Mouse (Mus musculus) urinary bladder, adult 18-20 months (tissue): ENCODE measurements around the gene Tspan17.
"Not testable (repeated sequence)": the region's sequence is repeated elsewhere in the genome, so short reads cannot be mapped to it uniquely, and the experiment has no call there.

Experiments
- DNase-seq, 2 experiments: peaks; one replicate each; pipeline ENCODE4 v3.0.0; 2022; ENCODE audit warnings: low spot score in 2 of 2, mixed read lengths in 2 of 2

Gene Tspan17

DNA sequence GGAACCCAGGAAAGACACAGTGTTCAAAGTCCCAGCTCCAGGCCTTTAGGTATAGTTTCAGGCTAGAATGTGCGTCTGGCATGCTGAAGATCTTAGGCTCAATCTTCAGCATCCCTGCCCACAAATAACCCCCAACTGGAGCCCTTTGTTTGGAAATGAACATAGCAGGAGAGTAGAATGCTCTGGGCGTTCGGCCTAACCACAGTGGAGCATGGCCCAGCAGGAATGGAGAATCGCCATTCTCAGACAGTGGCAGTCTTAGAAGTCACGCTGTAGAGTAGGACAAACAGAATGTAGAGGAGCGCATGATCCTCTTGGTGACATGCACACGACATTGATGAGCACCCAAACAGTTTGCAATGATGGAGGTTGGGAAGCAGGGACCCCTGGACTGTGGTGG is 28.3 kb upstream of the Tspan17 start:
- DNase-seq, result no peak

DNA sequence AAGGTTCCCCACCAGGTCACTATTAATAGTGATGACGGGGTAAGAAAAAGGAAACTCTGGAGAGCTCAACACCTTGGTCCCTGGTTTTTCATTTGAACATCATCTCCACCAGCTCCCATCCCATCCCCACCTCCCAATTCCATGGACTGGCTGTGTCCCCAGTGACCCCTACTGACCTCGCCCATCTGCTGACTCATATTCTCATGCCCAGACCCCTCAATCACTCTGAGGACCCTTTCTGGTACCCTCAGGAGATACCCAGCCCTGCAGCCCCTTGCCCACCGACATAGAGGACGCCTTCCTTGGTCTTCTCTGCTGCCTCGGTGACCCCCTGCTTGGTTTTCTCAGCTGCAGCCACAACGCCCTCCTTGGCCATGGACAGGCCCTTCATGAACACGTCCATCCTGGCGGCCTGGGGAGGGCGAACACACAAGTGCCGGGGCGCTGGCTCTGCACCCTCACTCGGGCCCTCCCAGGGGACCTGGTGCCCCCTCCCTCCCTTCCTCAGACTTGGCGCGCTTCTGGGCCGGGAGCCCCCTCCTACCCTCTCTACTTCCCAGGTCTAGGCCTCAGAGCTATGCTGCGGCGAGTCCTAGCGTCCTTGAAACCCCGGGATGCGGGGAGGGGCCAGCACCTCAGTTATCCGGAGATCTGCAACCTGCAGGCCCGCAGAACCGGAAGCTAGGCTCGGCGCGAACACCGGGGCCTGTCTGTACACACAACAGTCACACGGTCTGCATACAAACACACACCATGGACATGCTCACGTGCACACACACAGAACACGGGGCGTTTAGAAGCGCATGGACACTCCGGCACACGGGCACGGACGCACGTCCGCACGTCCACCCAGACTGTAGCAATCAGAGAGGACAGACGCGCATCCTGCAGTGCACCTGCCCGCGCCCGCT is 23.6 kb upstream of the Tspan17 start:
- DNase-seq, result no peak

DNA sequence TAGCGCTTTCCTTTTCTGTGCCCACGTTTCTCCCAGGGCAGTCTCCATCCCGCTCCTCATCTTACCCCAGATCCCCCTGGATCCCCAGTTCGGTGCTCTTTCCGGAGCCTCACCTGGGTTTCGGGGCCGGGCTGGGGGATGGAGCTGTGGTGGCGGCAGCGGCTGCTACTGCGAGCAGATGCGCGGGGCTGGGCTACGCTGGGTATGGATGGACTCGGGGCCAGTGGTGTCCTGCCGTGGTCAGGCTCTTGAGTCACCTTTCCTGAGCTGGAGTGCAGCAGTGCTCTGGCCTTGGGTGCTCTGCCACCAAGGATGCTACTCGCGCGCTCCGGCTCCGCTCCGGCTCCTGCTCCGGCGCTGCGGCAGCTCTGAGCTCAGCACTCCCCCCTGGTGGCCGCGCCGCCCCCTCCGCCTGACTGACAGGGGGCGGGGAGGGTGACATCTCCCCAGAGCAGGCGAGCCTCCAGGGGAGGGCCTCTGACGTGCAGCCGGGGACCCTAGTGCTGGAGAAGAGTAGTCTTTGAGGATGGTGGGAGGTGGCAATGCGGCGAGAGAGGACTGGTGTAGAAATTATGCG is 22.9 kb upstream of the Tspan17 start, which contains the start of gene Sncb:
Gene Sncb, minus strand, starts transcription at position 404 of the 577 bp plus-strand sequence.
- DNase-seq, result no peak

DNA sequence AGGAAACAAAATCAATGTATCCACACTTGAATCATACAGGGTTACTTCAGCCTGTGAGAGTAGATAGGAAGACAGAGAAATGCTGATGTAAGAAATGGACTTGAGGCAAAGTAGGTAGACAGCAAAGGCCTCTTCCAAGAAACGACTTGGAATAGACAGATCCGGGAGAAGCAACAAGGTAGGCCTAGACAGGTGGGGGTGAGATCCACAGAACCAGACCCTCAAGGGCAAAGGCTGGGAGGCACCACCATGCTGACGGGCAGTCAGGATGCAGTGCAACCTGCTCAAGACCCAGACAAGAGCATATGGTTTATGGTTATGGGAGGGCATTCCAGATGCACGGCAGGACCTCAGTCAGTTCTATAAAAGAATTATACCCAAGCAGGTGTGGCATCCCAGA is 22.2 kb upstream of the Tspan17 start:
- DNase-seq, result no peak

DNA sequence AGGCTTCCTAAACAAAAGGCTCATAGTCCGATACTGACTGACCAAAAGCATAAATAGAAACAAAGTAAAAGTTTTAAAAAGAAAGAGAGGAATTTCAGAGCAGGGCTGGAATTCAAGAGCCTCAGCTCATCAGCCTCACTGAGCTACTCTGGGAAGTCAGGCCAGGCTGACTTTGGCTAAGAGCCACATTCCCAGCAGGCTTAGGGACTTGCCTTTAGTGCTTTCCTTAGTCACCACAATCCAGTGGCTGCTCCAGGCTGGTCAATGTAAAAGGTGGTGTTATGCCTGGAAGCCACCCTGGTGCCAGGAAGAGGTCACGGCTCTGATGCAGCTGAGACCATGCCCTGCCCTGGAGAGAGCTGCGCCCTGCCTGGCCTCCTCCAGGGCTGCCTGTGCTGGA is 8.6 kb upstream of the Tspan17 start:
- no peak for DNase-seq

DNA sequence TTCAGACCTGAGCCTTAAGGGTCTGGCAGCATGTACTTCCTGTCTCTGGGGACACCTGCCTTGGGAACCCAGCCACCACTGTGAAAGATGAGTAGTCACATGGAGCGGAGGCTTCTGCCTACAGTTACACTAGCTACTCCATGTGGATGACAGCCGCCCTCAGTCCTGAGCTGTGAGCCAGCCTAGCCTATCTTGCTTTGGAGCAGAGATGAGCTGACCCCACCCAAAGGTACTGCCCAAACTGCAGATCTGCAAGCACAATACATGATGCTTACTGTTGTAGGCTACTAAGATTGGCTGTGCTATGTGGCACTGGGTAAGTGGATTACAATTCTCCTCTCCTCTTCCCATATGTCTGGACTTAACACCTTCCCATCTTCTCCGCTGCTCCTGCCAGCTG is 8.1 kb upstream of the Tspan17 start:
- no peak for DNase-seq

DNA sequence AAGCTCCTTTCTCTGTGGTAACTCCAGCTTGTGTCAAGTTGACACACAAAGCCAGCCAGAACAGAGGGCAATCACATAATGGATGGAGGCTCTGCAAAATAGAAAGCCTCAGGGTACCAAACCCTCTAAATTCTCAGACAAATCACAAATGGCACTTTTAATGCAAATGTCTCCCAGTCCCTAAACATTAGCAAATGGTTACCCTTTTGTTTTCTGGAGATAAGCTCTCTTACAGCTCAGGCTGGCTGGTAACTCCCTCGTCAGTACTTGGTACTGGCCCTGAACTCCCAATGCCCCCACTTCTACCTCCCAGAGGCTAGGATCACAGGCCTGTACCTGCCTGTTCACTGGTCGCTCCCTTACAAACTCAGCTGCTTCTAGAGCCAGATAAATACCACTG is 5.9 kb upstream of the Tspan17 start:
- no peak for DNase-seq

DNA sequence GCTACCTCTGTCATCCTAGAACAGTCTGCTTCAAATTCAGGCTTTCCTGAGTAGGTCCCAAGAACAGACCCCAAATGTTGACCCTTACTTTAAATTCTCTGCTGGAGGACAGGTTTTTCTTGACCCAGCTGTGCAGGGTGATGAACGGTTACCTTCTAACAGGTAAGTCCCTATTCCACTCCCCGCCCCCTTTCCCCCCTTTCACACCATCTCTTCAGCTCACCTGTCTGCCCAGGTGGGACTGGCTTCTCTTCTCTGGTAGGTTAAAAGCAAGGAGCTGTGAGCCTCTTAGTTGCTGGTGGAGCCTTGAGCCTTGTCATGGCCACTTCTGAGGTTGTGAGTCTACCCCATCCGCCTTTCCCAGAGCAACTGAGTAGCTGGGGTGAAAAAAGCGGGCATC is 5.5 kb upstream of the Tspan17 start, which contains the start of gene Eif4e1b:
Gene Eif4e1b, plus strand, starts transcription at position 301 of the 400 bp plus-strand sequence.
- no peak for DNase-seq

DNA sequence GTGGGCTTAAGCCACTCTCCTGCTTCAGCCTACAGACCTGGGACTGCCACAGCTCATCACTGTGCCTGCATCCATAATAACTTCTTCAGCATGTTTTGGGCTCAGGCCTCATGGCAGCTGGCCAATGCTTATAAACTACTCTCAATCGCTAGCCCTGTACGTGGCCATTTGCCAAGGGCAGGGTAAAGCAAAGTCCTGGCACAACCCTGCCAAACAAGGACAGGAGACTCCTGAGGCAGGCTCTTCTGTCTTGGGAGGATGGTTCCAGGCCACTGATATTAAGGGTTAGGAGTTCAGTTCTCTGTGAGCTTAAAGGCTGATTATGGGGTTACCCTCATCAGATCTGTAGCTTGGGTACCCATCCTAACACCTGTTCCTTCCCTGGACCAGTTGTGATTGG is 1.6 kb upstream of the Tspan17 start:
- not testable (repeated sequence) for DNase-seq

DNA sequence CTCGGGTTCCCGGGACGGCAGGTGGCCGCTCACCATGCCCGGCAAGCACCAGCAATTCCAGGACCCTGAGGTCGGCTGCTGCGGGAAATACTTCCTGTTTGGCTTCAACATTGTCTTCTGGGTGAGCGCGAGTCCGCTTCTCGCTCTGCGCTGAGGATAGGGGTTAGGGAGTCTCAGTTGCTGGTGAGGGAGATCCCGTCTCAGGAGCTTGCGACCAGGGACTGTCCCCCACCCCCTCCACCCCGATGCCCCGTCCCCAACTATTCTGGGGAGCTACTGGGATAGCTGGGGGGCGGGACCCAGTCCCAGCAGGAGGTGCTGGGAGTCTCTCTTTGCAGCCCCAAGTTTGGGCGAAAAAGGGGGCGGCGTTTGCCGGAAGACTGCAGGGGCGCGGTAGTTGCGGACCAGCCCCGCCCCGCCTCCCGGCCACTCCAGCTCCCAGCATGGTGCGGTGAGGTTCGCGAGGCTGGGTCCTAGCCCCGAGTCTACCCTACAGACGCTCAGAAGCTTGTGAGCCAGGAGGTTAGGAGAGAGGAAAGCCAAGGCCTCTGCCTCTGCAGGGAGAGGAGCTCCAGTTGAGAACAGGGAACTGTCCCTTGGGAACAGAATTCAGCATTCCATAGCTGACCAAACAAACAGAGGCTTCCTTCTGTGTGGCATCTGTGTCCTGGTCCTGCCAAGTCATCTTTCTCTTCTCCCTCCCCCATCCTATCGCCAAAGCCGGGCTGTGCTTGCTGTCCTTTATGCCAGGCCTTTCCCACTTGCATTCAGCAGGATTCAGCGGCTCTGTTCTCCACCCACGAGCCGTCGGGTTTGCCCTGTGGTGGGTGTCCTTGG is 602 bp downstream of the Tspan17 start:
- DNase-seq, result peak; percentile 37 to 39

DNA sequence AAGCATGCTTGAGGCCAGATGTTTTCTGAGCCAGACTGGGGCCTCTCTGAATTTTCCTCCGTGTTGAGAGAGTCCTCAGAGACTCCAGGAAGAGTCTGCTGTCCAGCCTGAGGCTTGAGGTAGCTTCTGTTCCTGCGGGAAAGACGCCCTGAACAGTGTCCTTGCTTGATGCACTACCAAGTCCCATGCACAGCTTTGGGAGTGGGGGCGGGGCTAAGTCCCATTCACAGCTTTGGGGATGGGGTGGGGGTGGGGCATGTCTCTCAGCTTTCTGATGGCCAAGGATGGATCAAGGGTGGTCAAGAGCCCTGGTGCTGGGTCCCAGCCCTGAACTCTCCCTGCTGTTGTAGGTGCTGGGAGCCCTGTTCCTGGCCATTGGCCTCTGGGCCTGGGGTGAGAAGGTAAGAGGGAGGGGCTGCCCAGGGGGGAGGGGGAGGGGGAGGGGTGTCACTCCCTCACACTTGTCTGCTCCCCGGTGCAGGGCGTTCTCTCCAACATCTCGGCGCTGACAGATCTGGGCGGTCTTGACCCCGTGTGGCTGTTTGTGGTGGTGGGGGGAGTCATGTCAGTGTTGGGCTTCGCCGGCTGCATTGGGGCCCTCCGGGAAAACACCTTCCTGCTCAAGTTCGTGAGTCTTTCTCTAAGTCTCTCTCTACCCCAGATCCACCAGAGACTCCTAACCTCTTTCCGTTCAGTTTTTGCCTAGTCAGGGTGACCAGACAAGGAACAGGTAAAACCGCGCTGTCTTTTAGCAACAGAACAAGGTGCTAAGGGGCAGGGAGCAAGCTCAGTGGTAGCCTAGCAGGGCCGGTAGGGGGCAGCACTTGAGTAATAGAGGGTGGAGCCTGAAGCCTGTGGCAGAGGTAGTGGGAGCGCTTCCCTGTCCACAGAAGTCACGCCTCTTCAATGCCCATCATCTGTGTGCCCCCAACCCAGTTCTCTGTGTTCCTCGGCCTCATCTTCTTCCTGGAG is 3.4 kb downstream of the Tspan17 start:
- no peak for DNase-seq

DNA sequence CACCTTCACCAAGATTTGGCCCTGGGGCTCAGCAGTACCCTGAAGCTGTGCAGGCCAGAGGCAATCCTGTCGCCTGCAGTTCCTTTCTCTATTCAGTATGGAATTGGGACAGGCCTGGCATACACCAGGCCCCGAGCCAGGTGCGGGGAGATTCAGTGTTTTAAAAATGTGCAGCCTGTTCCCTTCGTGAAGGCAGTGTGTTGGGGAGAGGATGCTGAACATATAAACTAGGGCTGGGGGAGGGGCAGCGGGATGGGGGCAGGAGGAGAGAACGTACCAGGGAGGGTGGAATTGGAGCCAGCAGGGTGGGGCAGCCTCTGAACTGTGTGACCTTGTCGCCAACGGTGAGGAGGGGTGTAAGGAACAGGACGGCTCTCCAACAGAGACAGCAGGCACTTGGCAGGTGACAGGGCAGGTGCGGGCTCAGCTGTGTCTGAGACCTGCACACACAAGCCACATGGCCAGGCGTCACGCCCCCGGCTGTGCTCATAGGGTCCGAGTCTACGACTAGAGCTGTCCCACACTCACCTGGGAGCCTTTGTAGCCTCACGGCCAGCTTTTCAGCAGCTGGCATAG is 4.9 kb downstream of the Tspan17 start:
- no peak for DNase-seq

DNA sequence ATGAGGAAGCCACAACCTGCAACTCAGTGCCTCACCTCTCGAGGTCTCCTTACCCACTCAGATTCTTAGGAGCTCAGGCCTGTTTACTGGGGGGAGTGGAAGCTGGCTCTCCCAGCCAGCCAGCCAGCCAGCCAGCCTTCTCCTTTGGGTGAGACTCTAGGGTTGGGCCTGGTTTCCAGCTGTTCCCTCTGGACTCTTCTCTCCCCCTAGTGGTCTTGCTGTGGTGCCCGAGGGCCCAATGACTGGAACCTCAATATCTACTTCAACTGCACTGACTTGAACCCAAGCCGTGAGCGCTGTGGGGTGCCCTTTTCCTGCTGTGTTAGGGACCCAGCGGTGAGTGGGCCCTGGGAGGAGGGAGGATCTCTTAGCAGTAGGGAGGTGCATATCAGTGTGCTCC is 5.7 kb downstream of the Tspan17 start:
- DNase-seq, result no peak

DNA sequence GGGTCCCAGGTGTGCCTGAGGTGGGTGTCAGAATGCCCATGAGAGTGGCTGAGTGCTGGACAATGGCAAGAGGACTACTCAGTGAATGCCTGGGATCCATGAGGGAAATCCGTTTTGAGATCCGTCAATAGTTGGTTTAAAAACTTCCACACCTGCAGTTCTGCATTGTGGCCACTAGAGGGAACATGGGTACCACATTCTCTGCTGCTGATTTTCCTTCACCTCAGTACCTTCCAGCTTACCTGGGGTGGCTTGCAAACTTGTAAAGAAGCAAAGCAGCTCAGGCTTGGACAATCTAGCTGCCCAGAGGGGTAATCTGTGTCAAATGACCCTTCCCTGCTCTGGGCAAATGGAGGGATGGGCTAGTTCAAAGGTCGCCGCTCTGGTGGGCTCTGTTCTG is 8.2 kb downstream of the Tspan17 start:
- DNase-seq, result no peak

DNA sequence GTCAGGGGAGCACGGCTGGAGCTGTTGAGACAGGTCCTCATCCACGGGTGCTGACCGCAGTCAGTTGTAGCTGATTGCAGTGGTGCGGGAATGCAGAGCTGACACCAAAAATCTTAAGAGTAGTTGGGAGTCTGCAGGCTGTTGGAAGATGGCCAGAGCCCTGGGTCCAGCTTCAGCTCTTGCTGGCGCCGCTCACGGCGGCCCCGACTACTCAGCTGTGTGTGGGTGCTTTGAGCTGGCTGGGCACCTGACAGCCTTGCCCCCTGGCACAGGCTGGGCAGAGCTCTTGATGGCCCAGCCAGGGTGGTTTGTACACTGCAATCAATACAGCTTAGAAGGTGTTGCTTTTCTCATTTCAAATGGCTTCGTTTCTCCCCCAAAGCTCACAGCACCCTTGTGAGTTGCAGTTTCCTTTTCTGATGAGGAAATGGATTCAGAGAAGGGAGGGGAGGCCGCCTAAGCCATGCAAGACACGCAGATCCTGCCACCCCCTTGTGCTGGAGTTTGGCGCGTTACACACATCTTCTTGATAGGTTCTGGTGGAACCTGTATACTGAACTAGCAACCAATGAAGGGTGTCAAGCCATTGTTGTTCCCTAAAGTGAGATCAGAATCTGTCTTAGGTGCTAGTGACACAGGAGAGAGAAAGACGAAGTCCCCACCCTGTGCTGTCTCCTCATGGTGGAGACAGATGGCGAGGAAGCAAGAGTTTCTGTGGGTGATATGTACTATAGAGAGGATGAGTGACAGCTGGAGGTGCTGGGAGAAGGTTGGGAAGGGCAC is 8.9 kb downstream of the Tspan17 start:
- DNase-seq, result no peak

DNA sequence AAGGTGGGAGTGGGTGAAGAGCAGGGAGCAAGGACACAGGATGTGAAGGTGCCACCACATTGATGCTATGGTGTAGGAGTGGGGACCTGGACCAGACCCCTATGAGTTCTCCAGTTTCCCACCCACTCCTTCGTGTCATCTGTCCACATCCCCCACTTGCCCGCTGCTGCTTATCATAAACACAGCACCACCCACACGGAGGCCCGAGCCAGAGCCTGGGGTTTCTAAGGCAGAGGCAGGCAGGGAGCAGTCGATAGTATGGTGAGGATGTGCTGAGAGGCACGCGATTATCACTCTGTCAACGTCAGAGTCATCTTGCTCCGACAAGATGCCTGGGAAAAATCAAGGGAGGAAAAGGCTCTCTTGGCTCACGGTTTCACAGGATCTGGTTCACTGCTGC is 9.6 kb downstream of the Tspan17 start:
- no peak for DNase-seq

DNA sequence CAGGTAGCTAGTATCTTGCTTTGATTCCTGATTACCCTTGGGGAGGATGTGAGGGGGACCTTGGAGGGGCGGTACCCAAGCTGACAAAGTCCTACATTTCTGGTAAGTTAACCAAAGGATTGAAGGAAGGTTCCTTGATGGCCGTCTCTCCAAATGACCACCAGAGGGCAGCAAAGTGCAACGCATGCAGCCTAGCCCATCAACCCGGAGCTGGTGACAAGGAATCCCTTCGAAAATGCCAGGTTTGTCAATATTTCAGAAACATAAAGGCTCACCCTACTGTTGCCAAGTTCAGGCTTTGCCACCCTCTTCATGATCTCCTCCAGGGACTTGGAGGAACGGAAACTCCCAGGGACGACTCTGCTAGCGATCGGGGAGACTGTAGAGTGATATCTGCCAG is 10.5 kb downstream of the Tspan17 start:
- peak; percentile 37 to 43 for DNase-seq

DNA sequence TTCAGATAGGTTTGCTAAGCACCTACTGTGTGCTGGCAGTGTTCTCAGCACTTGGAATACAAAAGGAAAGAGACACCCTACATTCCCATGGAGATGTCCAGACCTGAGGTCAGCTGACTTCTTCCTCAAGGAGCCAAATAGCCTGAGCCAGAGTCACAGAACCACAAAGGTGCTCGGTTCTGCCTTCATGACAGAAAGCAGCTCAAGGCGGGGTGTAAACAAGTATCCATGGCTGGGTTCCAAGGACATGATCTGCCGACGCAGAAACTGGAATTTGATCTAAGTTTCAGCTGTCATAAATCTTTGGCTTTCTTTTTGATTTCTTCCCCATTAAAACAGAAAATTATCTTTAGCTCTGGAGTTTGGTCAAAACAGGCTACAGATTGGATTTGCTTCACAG is 11.0 kb downstream of the Tspan17 start:
- DNase-seq, result no peak

DNA sequence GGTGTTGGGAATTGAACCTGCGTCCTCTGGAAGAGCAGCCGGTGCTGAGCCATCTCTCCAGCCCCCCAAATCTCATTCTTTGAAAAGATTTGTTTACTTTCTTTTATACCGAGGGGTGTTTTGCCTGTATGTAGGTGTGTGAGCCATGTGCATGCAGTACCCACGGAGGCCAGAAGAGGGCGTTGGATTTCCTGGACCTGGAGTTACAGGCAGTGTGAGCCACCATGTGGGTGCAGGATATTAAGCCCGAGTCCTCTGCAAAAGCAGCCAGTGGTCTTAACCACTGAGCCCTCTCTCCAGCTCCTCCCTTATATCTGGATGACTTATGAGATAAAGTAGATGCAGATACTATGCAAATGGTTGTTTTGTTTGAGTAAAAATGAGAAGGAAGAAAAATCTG is 13.8 kb downstream of the Tspan17 start:
- DNase-seq, result no peak
